Mouse (Mus musculus): ENCODE measurements at regions not wholly inside any gene's neighbourhood (a gene's known extent, or its start where the extent isn't known, plus 50 kb on each side); places are given as distances from the start of the nearest gene placed in this dataset.

- no peak overlapping the region for H3K27ac ChIP-seq (replicated peaks; ENCODE audit: low read depth, low read length)
- H3K9ac ChIP-seq (ENCODE audit: low read length), result no peak overlapping the region
- H3K27me3 ChIP-seq (ENCODE audit: control insufficient read depth, insufficient read depth, low read length), result no peaks in the 10 kb centered on the region
- no peaks in the 10 kb centered on the region for H3K9me3 ChIP-seq (ENCODE audit: control insufficient read depth, low read length)
- no peaks in the 10 kb centered on the region for H3K4me1 ChIP-seq (ENCODE audit: control insufficient read depth, insufficient read depth, low read length)
- DNase-seq (ENCODE audit: low spot score) (no peak), ATAC-seq (ENCODE audit: insufficient number of reproducible peaks, low FRiP score, low TSS enrichment, low read depth) (no peak)
- no peak overlapping the region for H3K4me3 ChIP-seq (ENCODE audit: low read depth, low read length)
- no peaks in the 10 kb centered on the region for H3K36me3 ChIP-seq (ENCODE audit: control insufficient read depth, insufficient read depth, low read length)
- no peak overlapping the region for H3K4me2 ChIP-seq (ENCODE audit: low read depth, severe bottlenecking)
Measured at GRCm38 (mm10) chr15:62861422-62861821, 983.6 kb downstream of the Gsdmc2 start.

- no peak overlapping the region for H3K4me3 ChIP-seq (ENCODE audit: low read depth, low read length)
- no peaks in the 10 kb centered on the region for H3K36me3 ChIP-seq (ENCODE audit: control insufficient read depth, insufficient read depth, low read length)
- H3K9me3 ChIP-seq (ENCODE audit: control insufficient read depth, low read length), result no peaks in the 10 kb centered on the region
- H3K27ac ChIP-seq (replicated peaks; ENCODE audit: low read depth, low read length), result no peak overlapping the region
- H3K4me2 ChIP-seq (ENCODE audit: low read depth, severe bottlenecking), result no peak overlapping the region
- no peak overlapping the region for H3K9ac ChIP-seq (ENCODE audit: low read length)
- DNase-seq (ENCODE audit: low spot score), result no peak
- H3K4me1 ChIP-seq (ENCODE audit: control insufficient read depth, insufficient read depth, low read length), result no peaks in the 10 kb centered on the region
- H3K27me3 ChIP-seq (ENCODE audit: control insufficient read depth, insufficient read depth, low read length), result no peaks in the 10 kb centered on the region
- ATAC-seq (ENCODE audit: insufficient number of reproducible peaks, low FRiP score, low TSS enrichment, low read depth), result no peak
Measured at GRCm38 (mm10) chr15:62849326-62849725, 995.7 kb downstream of the Gsdmc2 start.

- WGBS, result 87% methylated on average over 3 of the region's 3 CpGs
- no peak overlapping the region for H3K4me3 ChIP-seq (ENCODE audit: low read depth, low read length)
- ATAC-seq (ENCODE audit: insufficient number of reproducible peaks, low FRiP score, low TSS enrichment, low read depth), result no peak
Measured at GRCm38 (mm10) chr15:62845884-62846283, 999.1 kb downstream of the Gsdmc2 start.

GRCm38 (mm10) chr15:62825586-62825985 lies 1019.4 kb downstream of the Gsdmc2 start:
- ATAC-seq (ENCODE audit: insufficient number of reproducible peaks, low FRiP score, low TSS enrichment, low read depth), result no peak

More at GRCm38 (mm10) chr15:62845884-62846283, 999.1 kb downstream of the Gsdmc2 start:
- H3K9ac ChIP-seq (ENCODE audit: low read length), result no peak overlapping the region
- no peak for DNase-seq (ENCODE audit: low spot score)
- H3K27me3 ChIP-seq (ENCODE audit: control insufficient read depth, insufficient read depth, low read length), result no peaks in the 10 kb centered on the region
- no peaks in the 10 kb centered on the region for H3K4me1 ChIP-seq (ENCODE audit: control insufficient read depth, insufficient read depth, low read length)
- H3K4me2 ChIP-seq (ENCODE audit: low read depth, severe bottlenecking), result no peak overlapping the region
- no peaks in the 10 kb centered on the region for H3K36me3 ChIP-seq (ENCODE audit: control insufficient read depth, insufficient read depth, low read length)
- H3K9me3 ChIP-seq (ENCODE audit: control insufficient read depth, low read length), result no peaks in the 10 kb centered on the region
- H3K27ac ChIP-seq (replicated peaks; ENCODE audit: low read depth, low read length), result no peak overlapping the region

GRCm38 (mm10) chr15:62823861-62824518 lies 1021.0 kb downstream of the Gsdmc2 start:
- Histone ChIP-seq H3K4me2 (ENCODE audit: low read depth, severe bottlenecking) (no peak overlapping the region), H3K27me3 (ENCODE audit: control insufficient read depth, insufficient read depth, low read length) (no peaks in the 10 kb centered on the region), H3K27ac (replicated peaks; ENCODE audit: low read depth, low read length) (no peak overlapping the region), H3K4me3 (ENCODE audit: low read depth, low read length) (no peak overlapping the region), H3K9ac (ENCODE audit: low read length) (no peak overlapping the region), H3K9me3 (ENCODE audit: control insufficient read depth, low read length) (no peaks in the 10 kb centered on the region), H3K4me1 (ENCODE audit: control insufficient read depth, insufficient read depth, low read length) (no peaks in the 10 kb centered on the region), H3K36me3 (ENCODE audit: control insufficient read depth, insufficient read depth, low read length) (no peaks in the 10 kb centered on the region)
- ATAC-seq (ENCODE audit: insufficient number of reproducible peaks, low FRiP score, low TSS enrichment, low read depth), result no peak
- no peak for DNase-seq (ENCODE audit: low spot score)
- 75% methylated on average over 1 of the region's 1 CpGs for WGBS

More at GRCm38 (mm10) chr15:62825586-62825985, 1019.4 kb downstream of the Gsdmc2 start:
- no peak overlapping the region for H3K4me3 ChIP-seq (ENCODE audit: low read depth, low read length)
- H3K36me3 ChIP-seq (ENCODE audit: control insufficient read depth, insufficient read depth, low read length), result no peaks in the 10 kb centered on the region
- H3K4me1 ChIP-seq (ENCODE audit: control insufficient read depth, insufficient read depth, low read length), result no peaks in the 10 kb centered on the region
- H3K27me3 ChIP-seq (ENCODE audit: control insufficient read depth, insufficient read depth, low read length), result no peaks in the 10 kb centered on the region
- DNase-seq (ENCODE audit: low spot score), result no peak
- H3K4me2 ChIP-seq (ENCODE audit: low read depth, severe bottlenecking), result no peak overlapping the region
- H3K27ac ChIP-seq (replicated peaks; ENCODE audit: low read depth, low read length), result no peak overlapping the region
- no peaks in the 10 kb centered on the region for H3K9me3 ChIP-seq (ENCODE audit: control insufficient read depth, low read length)
- no peak overlapping the region for H3K9ac ChIP-seq (ENCODE audit: low read length)

- H3K4me2 ChIP-seq (ENCODE audit: low read depth, severe bottlenecking), result no peak overlapping the region
- H3K4me1 ChIP-seq (ENCODE audit: control insufficient read depth, insufficient read depth, low read length), result no peaks in the 10 kb centered on the region
- H3K9ac ChIP-seq (ENCODE audit: low read length), result no peak overlapping the region
- H3K9me3 ChIP-seq (ENCODE audit: control insufficient read depth, low read length), result no peaks in the 10 kb centered on the region
- no peaks in the 10 kb centered on the region for H3K27me3 ChIP-seq (ENCODE audit: control insufficient read depth, insufficient read depth, low read length)
- H3K36me3 ChIP-seq (ENCODE audit: control insufficient read depth, insufficient read depth, low read length), result no peaks in the 10 kb centered on the region
- ATAC-seq (ENCODE audit: insufficient number of reproducible peaks, low FRiP score, low TSS enrichment, low read depth) (no peak), DNase-seq (ENCODE audit: low spot score) (no peak)
- H3K4me3 ChIP-seq (ENCODE audit: low read depth, low read length), result no peak overlapping the region
- no peak overlapping the region for H3K27ac ChIP-seq (replicated peaks; ENCODE audit: low read depth, low read length)
Measured at GRCm38 (mm10) chr15:62822305-62822704, 1022.7 kb downstream of the Gsdmc2 start.

- Histone ChIP-seq H3K4me3 (ENCODE audit: low read depth, low read length) (no peak overlapping the region), H3K27me3 (ENCODE audit: control insufficient read depth, insufficient read depth, low read length) (no peaks in the 10 kb centered on the region), H3K27ac (replicated peaks; ENCODE audit: low read depth, low read length) (no peak overlapping the region), H3K36me3 (ENCODE audit: control insufficient read depth, insufficient read depth, low read length) (no peaks in the 10 kb centered on the region), H3K9ac (ENCODE audit: low read length) (no peak overlapping the region), H3K4me1 (ENCODE audit: control insufficient read depth, insufficient read depth, low read length) (no peaks in the 10 kb centered on the region), H3K9me3 (ENCODE audit: control insufficient read depth, low read length) (no peaks in the 10 kb centered on the region), H3K4me2 (ENCODE audit: low read depth, severe bottlenecking) (no peak overlapping the region)
- ATAC-seq (ENCODE audit: insufficient number of reproducible peaks, low FRiP score, low TSS enrichment, low read depth), result no peak
- no peak for DNase-seq (ENCODE audit: low spot score)
- WGBS, result 85% methylated on average over 1 of the region's 1 CpGs
Measured at GRCm38 (mm10) chr15:62813093-62813492, 1031.9 kb downstream of the Gsdmc2 start.

GRCm38 (mm10) chr15:62812026-62812425 lies 1033.0 kb downstream of the Gsdmc2 start:
- Histone ChIP-seq H3K36me3 (ENCODE audit: control insufficient read depth, insufficient read depth, low read length) (no peaks in the 10 kb centered on the region), H3K4me2 (ENCODE audit: low read depth, severe bottlenecking) (no peak overlapping the region), H3K9ac (ENCODE audit: low read length) (no peak overlapping the region), H3K9me3 (ENCODE audit: control insufficient read depth, low read length) (no peaks in the 10 kb centered on the region), H3K4me1 (ENCODE audit: control insufficient read depth, insufficient read depth, low read length) (no peaks in the 10 kb centered on the region), H3K27ac (replicated peaks; ENCODE audit: low read depth, low read length) (no peak overlapping the region), H3K27me3 (ENCODE audit: control insufficient read depth, insufficient read depth, low read length) (no peaks in the 10 kb centered on the region), H3K4me3 (ENCODE audit: low read depth, low read length) (no peak overlapping the region)
- 74% methylated on average over 2 of the region's 2 CpGs for WGBS
- no peak for ATAC-seq (ENCODE audit: insufficient number of reproducible peaks, low FRiP score, low TSS enrichment, low read depth)
- DNase-seq (ENCODE audit: low spot score), result no peak

- no peak for ATAC-seq (ENCODE audit: insufficient number of reproducible peaks, low FRiP score, low TSS enrichment, low read depth)
- 87% methylated on average over 3 of the region's 3 CpGs for WGBS
Measured at GRCm38 (mm10) chr15:62809320-62809719, 1035.7 kb downstream of the Gsdmc2 start.

More at GRCm38 (mm10) chr15:62809320-62809719, 1035.7 kb downstream of the Gsdmc2 start:
- H3K27me3 ChIP-seq (ENCODE audit: control insufficient read depth, insufficient read depth, low read length), result no peaks in the 10 kb centered on the region
- no peaks in the 10 kb centered on the region for H3K9me3 ChIP-seq (ENCODE audit: control insufficient read depth, low read length)
- H3K36me3 ChIP-seq (ENCODE audit: control insufficient read depth, insufficient read depth, low read length), result no peaks in the 10 kb centered on the region
- H3K9ac ChIP-seq (ENCODE audit: low read length), result no peak overlapping the region
- no peak overlapping the region for H3K4me3 ChIP-seq (ENCODE audit: low read depth, low read length)
- H3K4me2 ChIP-seq (ENCODE audit: low read depth, severe bottlenecking), result no peak overlapping the region
- H3K27ac ChIP-seq (replicated peaks; ENCODE audit: low read depth, low read length), result no peak overlapping the region
- H3K4me1 ChIP-seq (ENCODE audit: control insufficient read depth, insufficient read depth, low read length), result no peaks in the 10 kb centered on the region
- no peak for DNase-seq (ENCODE audit: low spot score)
